Mouse (Mus musculus) forebrain, postnatal 0 days (tissue): ENCODE measurements around the gene Fam228b. TPM values are rescaled to one million over a fixed set of nuclear protein-coding genes. Genes with fewer than 3 reads are reported as not detected.
"Not testable (repeated sequence)": the region's sequence is repeated elsewhere in the genome, so short reads cannot be mapped to it uniquely, and the experiment has no call there.

Experiments used
- ATAC-seq: fragments of 200-750 bp; cut with Nextera tagmentation; 2 replicates; pipeline ENCODE4 v1.8.0; 2017; ENCODE audit warnings: mild to moderate bottlenecking, moderate library complexity
- DNase-seq: peaks from one replicate; pipeline ENCODE4 v3.0.0-alpha.2; 2015
- H3K27ac ChIP-seq: fragments of 300-500 bp; sonication (generic); 2 replicates; pipeline ENCODE4 v1.5.1; 2014; ENCODE audit warnings: low read depth, mild to moderate bottlenecking, antibody characterized with exemption, low read length, moderate library complexity, mixed read lengths
- H3K27me3 ChIP-seq: fragments of 300-500 bp; sonication (generic); 2 replicates; pipeline ENCODE4 v1.6.1; 2014; ENCODE audit warnings: mild to moderate bottlenecking, low read length, mixed read lengths; ENCODE audit not compliant: insufficient read depth
- H3K36me3 ChIP-seq: fragments of 300-500 bp; sonication (generic); 2 replicates; pipeline ENCODE4 v1.6.1; 2014; ENCODE audit warnings: mild to moderate bottlenecking, moderate library complexity; ENCODE audit not compliant: insufficient read depth
- H3K4me1 ChIP-seq: fragments of 300-500 bp; sonication (generic); 2 replicates; pipeline ENCODE4 v1.6.1; 2014; ENCODE audit warnings: antibody characterized with exemption; ENCODE audit not compliant: insufficient read depth
- H3K4me2 ChIP-seq: fragments of 300-500 bp; sonication (generic); 2 replicates; pipeline ENCODE4 v1.6.1; 2014; ENCODE audit warnings: low read depth, mild to moderate bottlenecking, moderate library complexity
- H3K4me3 ChIP-seq: fragments of 300-500 bp; sonication (generic); 2 replicates; pipeline ENCODE4 v1.5.1; 2014; ENCODE audit warnings: low read depth, low read length, mixed read lengths
- H3K9ac ChIP-seq: fragments of 300-500 bp; sonication (generic); 2 replicates; pipeline ENCODE4 v1.6.1; 2014; ENCODE audit warnings: mild to moderate bottlenecking
- H3K9me3 ChIP-seq: fragments of 300-500 bp; sonication (generic); 2 replicates; pipeline ENCODE4 v1.6.1; 2016; ENCODE audit warnings: low read length
- CTCF ChIP-seq: sonication (generic); IDR thresholded peaks from 2 replicates; pipeline ENCODE4 v1.5.1; 2016; ENCODE audit warnings: antibody characterized with exemption, control low read depth, low read depth
- WGBS: fragments of 180-500 bp; shearing (Covaris S2); extraction: QIAGEN DNeasy Blood & Tissue Kit; methylation state at CpG from one replicate; pipeline ENCODE4 v1.1.7; 2014; 5-methylcytosine and 5-hydroxymethylcytosine counted together
- polyA plus RNA-seq: library from polyadenylated mRNA; unstranded; fragments of >200 nt; fragmentation: Nextera tagmentation; extraction: Ambion mirVana; gene quantifications from 2 replicates; pipeline ENCODE4 v1.2.1, GENCODE M21; 2015
- total RNA-seq: library from RNA; depleted of rRNA; stranded (reverse); fragments of >200 nt; gene quantifications from 2 replicates; pipeline ENCODE4 v1.2.3, GENCODE M21; 2014

Gene Fam228b
- total and polyA plus RNA-seq, 2 experiments from 2014 or later, result 5.8 to 7.8 TPM

- WGBS, result 90% methylated on average over 6 of the region's 6 CpGs
- Histone ChIP-seq H3K4me3 (no peak overlapping the region), H3K27me3 (no peaks in the 10 kb centered on the region), H3K36me3 (no peaks in the 10 kb centered on the region), H3K9ac (no peak overlapping the region), H3K27ac (no peak overlapping the region), H3K4me1 (no peaks in the 10 kb centered on the region), H3K4me2 (no peak overlapping the region), H3K9me3 (no peaks in the 10 kb centered on the region)
- no peak for TF ChIP-seq CTCF
- no peak for ATAC-seq
- DNase-seq, result no peak
Measured at GRCm38 (mm10) chr12:4777734-4778133, 8.7 kb upstream of the Fam228b start.

- H3K9me3 ChIP-seq, result no peaks in the 10 kb centered on the region
- DNase-seq (no peak), ATAC-seq (no peak)
- WGBS, result 80% methylated on average over 9 of the region's 9 CpGs
- H3K27me3 ChIP-seq, result no peaks in the 10 kb centered on the region
- no peaks in the 10 kb centered on the region for H3K36me3 ChIP-seq
- H3K4me3 ChIP-seq, result no peak overlapping the region
- no peaks in the 10 kb centered on the region for H3K4me1 ChIP-seq
- no peak overlapping the region for H3K27ac ChIP-seq
- no peak overlapping the region for H3K4me2 ChIP-seq
- H3K9ac ChIP-seq, result no peak overlapping the region
- TF ChIP-seq CTCF, result no peak
Measured at GRCm38 (mm10) chr12:4775588-4775949, 6.5 kb upstream of the Fam228b start.

GRCm38 (mm10) chr12:4774895-4775587, 6.0 kb upstream of the Fam228b start:
- ATAC-seq (no peak), DNase-seq (no peak)
- H3K27me3 ChIP-seq, result no peaks in the 10 kb centered on the region
- H3K9ac ChIP-seq, result no peak overlapping the region
- 94% methylated on average over 8 of the region's 8 CpGs for WGBS
- H3K4me2 ChIP-seq, result no peak overlapping the region
- no peak for TF ChIP-seq CTCF
- H3K36me3 ChIP-seq, result no peaks in the 10 kb centered on the region
- H3K4me1 ChIP-seq, result no peaks in the 10 kb centered on the region
- no peak overlapping the region for H3K27ac ChIP-seq
- no peaks in the 10 kb centered on the region for H3K9me3 ChIP-seq
- H3K4me3 ChIP-seq, result no peak overlapping the region

- 19% methylated on average over 13 of the region's 13 CpGs for WGBS
- no peak for TF ChIP-seq CTCF
- H3K9me3 ChIP-seq, result no peaks in the 10 kb centered on the region
- DNase-seq, result no peak
- H3K27me3 ChIP-seq, result no peaks in the 10 kb centered on the region
- H3K36me3 ChIP-seq, result no peaks in the 10 kb centered on the region
- peak; percentile 19 for ATAC-seq
- peak overlapping the region; percentile 67 for H3K4me3 ChIP-seq
- peak overlapping the region; percentile 98 for H3K27ac ChIP-seq
- H3K9ac ChIP-seq, result peak overlapping the region; percentile 86
- H3K4me1 ChIP-seq, result 0 out of 2 replicates have a peak, but pooled peaks cover 7% of the 10 kb centered on the region
- H3K4me2 ChIP-seq, result peak overlapping the region; percentile 60
Measured at GRCm38 (mm10) chr12:4769333-4769723, 261 bp upstream of the Fam228b start.

- no peak for TF ChIP-seq CTCF
- no peak for ATAC-seq
- H3K4me3 ChIP-seq, result no peak overlapping the region
Measured at GRCm38 (mm10) chr12:4757060-4757459, 12.0 kb downstream of the Fam228b start.

GRCm38 (mm10) chr12:4754451-4754850, 14.6 kb downstream of the Fam228b start:
- H3K27ac ChIP-seq, H3K4me1 ChIP-seq, ATAC-seq, H3K9me3 ChIP-seq, H3K27me3 ChIP-seq, H3K4me2 ChIP-seq, H3K9ac ChIP-seq, H3K4me3 ChIP-seq, DNase-seq, H3K36me3 ChIP-seq: not testable (repeated sequence)
- 95% methylated on average over 4 of the region's 4 CpGs for WGBS

More at GRCm38 (mm10) chr12:4757060-4757459, 12.0 kb downstream of the Fam228b start:
- Histone ChIP-seq H3K9me3 (no peaks in the 10 kb centered on the region), H3K27me3 (no peaks in the 10 kb centered on the region), H3K4me2 (no peak overlapping the region), H3K36me3 (no peaks in the 10 kb centered on the region), H3K4me1 (no peaks in the 10 kb centered on the region), H3K9ac (no peak overlapping the region), H3K27ac (no peak overlapping the region)
- 97% methylated on average over 1 of the region's 1 CpGs for WGBS
- DNase-seq, result no peak

- no peak overlapping the region for H3K9ac ChIP-seq
- no peak for DNase-seq
- 89% methylated on average over 10 of the region's 10 CpGs for WGBS
- TF ChIP-seq CTCF, result no peak
- H3K27ac ChIP-seq, result no peak overlapping the region
- no peaks in the 10 kb centered on the region for H3K27me3 ChIP-seq
- H3K36me3 ChIP-seq, result no peaks in the 10 kb centered on the region
- no peak overlapping the region for H3K4me2 ChIP-seq
- H3K4me1 ChIP-seq, result no peaks in the 10 kb centered on the region
- H3K9me3 ChIP-seq, result no peaks in the 10 kb centered on the region
- ATAC-seq, result no peak
- H3K4me3 ChIP-seq, result no peak overlapping the region
Measured at GRCm38 (mm10) chr12:4744486-4744885, 24.6 kb downstream of the Fam228b start.
